Mouse (Mus musculus) cortical plate, adult 2 months (tissue): ENCODE data around the gene Jtb.

Experiments
- CTCF ChIP-seq: fragments of 200-500 bp; IDR thresholded peaks from 2 replicates; pipeline ENCODE4 v1.5.1; 2011; ENCODE audit warnings: mild to moderate bottlenecking, control low read depth, low read length; ENCODE audit not compliant: insufficient read depth; ENCODE audit errors: extremely low read depth
- POLR2A ChIP-seq: fragments of 200-500 bp; IDR thresholded peaks from 2 replicates; pipeline ENCODE4 v1.6.1; 2011; ENCODE audit warnings: mild to moderate bottlenecking, low read length, control low read depth; ENCODE audit not compliant: insufficient read depth; ENCODE audit errors: extremely low read depth

- TF ChIP-seq POLR2A: no peak
- no peak for TF ChIP-seq CTCF
Measured at GRCm38 (mm10) chr3:90258521-90258920, 27.1 kb downstream of the Jtb start.
